Mouse (Mus musculus): ENCODE results near the gene Gm26741.

The Gm26741 gene

DNA sequence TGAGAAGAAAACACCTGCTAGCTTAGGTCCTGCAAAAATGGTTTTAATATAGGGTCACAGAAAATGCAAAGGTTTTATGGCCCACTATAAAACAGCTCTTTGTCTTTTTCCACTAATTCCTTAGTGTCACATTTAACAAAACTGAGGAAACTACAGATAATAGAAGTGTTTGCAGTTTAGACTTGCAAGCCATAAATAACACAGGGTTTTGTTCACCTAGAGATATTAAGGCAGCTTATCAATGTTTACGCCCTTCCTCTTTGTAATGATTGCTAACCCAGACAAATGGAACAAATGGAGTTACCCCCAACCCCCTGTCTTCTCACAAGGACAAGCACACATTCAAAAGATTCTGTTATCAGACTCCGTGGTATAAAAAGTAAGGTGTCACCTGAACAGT is 32.6 kb downstream of the Gm26741 start:
- DNase-seq = no peak

- DNase-seq = no peak
Observed at GRCm38 (mm10) chr10:52396647-52397046, 38.1 kb downstream of the Gm26741 start.

- no peak for DNase-seq
Observed at GRCm38 (mm10) chr10:52398715-52399114, 40.1 kb downstream of the Gm26741 start.

- no peak for DNase-seq
Observed at GRCm38 (mm10) chr10:52399722-52400121, 41.2 kb downstream of the Gm26741 start.

- no peak for DNase-seq
Observed at GRCm38 (mm10) chr10:52405160-52405559, 46.6 kb downstream of the Gm26741 start.

- DNase-seq = no peak
Observed at GRCm38 (mm10) chr10:52407526-52407925, 49.0 kb downstream of the Gm26741 start.
